In genomic region chr8:56706377-56706776, GRCm38 (mm10) we compare ENCODE assay signal across 13 mouse cellular contexts.
DNase-seq lines count a peak whose midpoint lies in the region; ATAC-seq and TF ChIP-seq lines count a peak whose summit lies in the region.
"Had no signal": no experiment of that assay in that cellular context is flagged by ENCODE, and none has a peak within 500 bp of the region (broad histone marks: within the 10 kb centered on the region; RNA-seq: fewer than 3 reads in every experiment).

No protein-coding gene starts in this region.

- no peak for TF ChIP-seq POLR2A in brain, embryonic 14.5 days (IDR thresholded peaks at IDR 0.05; ENCODE audit: borderline replicate concordance, extremely low read depth, insufficient read depth, insufficient read length, poor library complexity, severe bottlenecking)

- H3K9ac ChIP-seq in forebrain, embryonic 16.5 days (replicated peaks; ENCODE audit: low read depth, low read length): no peak overlapping the region
- H3K9ac ChIP-seq: intestine, embryonic 15.5 days had no signal

- intact Hi-C loops in left cerebral cortex, postnatal 4 days (cut with DNase I): no loop called here

- no peaks in the 10 kb centered on the region for H3K27me3 ChIP-seq in embryonic facial prominence, embryonic 10.5 days (replicated peaks; ENCODE audit: low read depth, poor library complexity, severe bottlenecking)
- no peaks in the 10 kb centered on the region for H3K27me3 ChIP-seq in forebrain, embryonic 16.5 days (replicated peaks; ENCODE audit: control insufficient read depth, insufficient read depth, low read length)
- H3K27me3 ChIP-seq in midbrain, embryonic 10.5 days (ENCODE audit: low read depth, poor library complexity, severe bottlenecking): no peaks in the 10 kb centered on the region
- H3K27me3 ChIP-seq: intestine, embryonic 15.5 days had no signal

- 0 out of 2 replicates have a peak overlapping the region, but pooled peaks have one; percentile 19 for H3K27ac ChIP-seq in embryonic facial prominence, embryonic 10.5 days (replicated peaks)
- no peak overlapping the region for H3K27ac ChIP-seq in forebrain, embryonic 16.5 days (ENCODE audit: low read length)
- H3K27ac ChIP-seq in midbrain, embryonic 10.5 days (replicated peaks): peak overlapping the region; percentile 55
- H3K27ac ChIP-seq: intestine, embryonic 15.5 days had no signal

- 48% methylated on average over 10 of the region's 10 CpGs for WGBS in embryonic facial prominence, embryonic 10.5 days
- WGBS in forebrain, embryonic 16.5 days: 24% methylated on average over 10 of the region's 10 CpGs
- WGBS in midbrain, embryonic 10.5 days: 32% methylated on average over 10 of the region's 10 CpGs

- H3K36me3 ChIP-seq in embryonic facial prominence, embryonic 10.5 days (replicated peaks): no peaks in the 10 kb centered on the region
- H3K36me3 ChIP-seq in forebrain, embryonic 16.5 days (ENCODE audit: control insufficient read depth, insufficient read depth): no peaks in the 10 kb centered on the region
- H3K36me3 ChIP-seq in midbrain, embryonic 10.5 days: no peaks in the 10 kb centered on the region
- H3K36me3 ChIP-seq: intestine, embryonic 15.5 days had no signal

- 0 out of 2 replicates have a peak, but pooled peaks have one; percentile 30 for ATAC-seq in forebrain, embryonic 16.5 days
- no peak for ATAC-seq in frontal cortex, adult (ENCODE audit: low TSS enrichment)

- DNase-seq in brain, embryonic 14.5 days (ENCODE audit: low read depth): peak; percentile 35
- no peak for DNase-seq in embryonic facial prominence, embryonic 10.5 days (ENCODE audit: low spot score)
- no peak for DNase-seq in midbrain, embryonic 10.5 days (ENCODE audit: low spot score)
- no peak for DNase-seq in left cerebral cortex, postnatal 4 days
- DNase-seq in spleen, postnatal 14 days (ENCODE audit: low spot score in 2 of 2): no peak
- no peak for DNase-seq in adrenal gland, adult 2 months
- DNase-seq: adrenal gland, postnatal 36 days; kidney, postnatal 4 days; spleen, adult 18-20 months; thymus, adult 2 months had no signal

- H3K4me3 ChIP-seq in embryonic facial prominence, embryonic 10.5 days: no peak overlapping the region
- no peak overlapping the region for H3K4me3 ChIP-seq in forebrain, embryonic 16.5 days (replicated peaks; ENCODE audit: low read length)
- peak overlapping the region; percentile 34; the same call in 1 of the 2 replicates for H3K4me3 ChIP-seq in midbrain, embryonic 10.5 days
- H3K4me3 ChIP-seq: intestine, embryonic 15.5 days had no signal

- H3K4me2 ChIP-seq in forebrain, embryonic 16.5 days (ENCODE audit: low read length): peak overlapping the region; percentile 47
- H3K4me2 ChIP-seq: intestine, embryonic 15.5 days had no signal

- no peak for TF ChIP-seq CTCF in brain, embryonic 14.5 days (IDR thresholded peaks at IDR 0.05; ENCODE audit: borderline replicate concordance, extremely low read depth, insufficient read depth, insufficient read length)

- peaks cover 11% of the 10 kb centered on the region for H3K4me1 ChIP-seq in embryonic facial prominence, embryonic 10.5 days
- peaks cover 7% of the 10 kb centered on the region; the same call in 1 of the 2 replicates for H3K4me1 ChIP-seq in forebrain, embryonic 16.5 days (replicated peaks; ENCODE audit: control insufficient read depth, insufficient read depth, low read length)
- peaks cover 26% of the 10 kb centered on the region for H3K4me1 ChIP-seq in midbrain, embryonic 10.5 days
- H3K4me1 ChIP-seq: intestine, embryonic 15.5 days had no signal

- no peaks in the 10 kb centered on the region for H3K9me3 ChIP-seq in embryonic facial prominence, embryonic 10.5 days
- H3K9me3 ChIP-seq in forebrain, embryonic 16.5 days (ENCODE audit: control insufficient read depth, low read length): no peaks in the 10 kb centered on the region
- H3K9me3 ChIP-seq in midbrain, embryonic 10.5 days (replicated peaks): no peaks in the 10 kb centered on the region
- H3K9me3 ChIP-seq: intestine, embryonic 15.5 days had no signal
